Mouse (Mus musculus) embryonic fibroblast, embryonic 13.5 days (primary cell): Measurements from ENCODE around the gene Polr3g.

Experiments used
- CTCF ChIP-seq: IDR thresholded peaks from 2 replicates; pipeline ENCODE4 v1.5.1; 2011; ENCODE audit warnings: mild to moderate bottlenecking, control low read depth, low read length, moderate library complexity, borderline replicate concordance; ENCODE audit not compliant: insufficient read depth
- POLR2A ChIP-seq: IDR thresholded peaks from 2 replicates; pipeline ENCODE4 v1.6.1; 2011; ENCODE audit warnings: low read depth, mild to moderate bottlenecking, control low read depth, low read length, moderate library complexity

DNA sequence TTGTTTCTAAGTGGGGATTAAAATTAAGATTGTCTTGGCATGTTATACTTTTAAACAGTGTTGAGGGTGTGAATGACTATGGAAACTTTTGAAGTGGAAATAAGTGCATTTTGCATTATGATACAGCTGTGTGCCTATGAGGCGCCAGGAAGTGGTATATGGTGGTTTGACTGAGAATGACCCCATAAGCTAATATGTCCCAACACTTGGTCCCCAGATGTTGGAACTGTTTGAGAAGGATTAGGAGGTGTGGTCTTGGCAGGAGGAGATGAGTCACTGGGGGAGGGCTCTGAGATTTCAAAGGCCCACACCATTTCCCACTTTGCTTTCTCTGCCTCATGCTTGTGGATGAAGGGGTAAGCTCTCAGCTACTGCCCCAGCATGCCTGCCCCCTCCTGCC, 44.5 kb upstream of the Polr3g start:
- TF ChIP-seq CTCF (no peak), POLR2A (no peak)
